Mouse (Mus musculus) embryonic fibroblast, embryonic 13.5 days (primary cell): ENCODE results near the gene Rpl6. TPM values are rescaled to one million over a fixed set of nuclear protein-coding genes. Genes with fewer than 3 reads are reported as not detected.

Experiments
- H3K27ac ChIP-seq: 2 replicates; pipeline ENCODE4 v1.5.1; 2012; ENCODE audit warnings: low read length, control low read depth, inconsistent platforms; ENCODE audit not compliant: insufficient read depth
- H3K4me1 ChIP-seq: 2 replicates; pipeline ENCODE4 v1.6.1; 2011; ENCODE audit warnings: low read length; ENCODE audit not compliant: control insufficient read depth, insufficient read depth
- H3K4me3 ChIP-seq: 2 replicates; pipeline ENCODE4 v1.5.1; 2011; ENCODE audit warnings: mild to moderate bottlenecking, control low read depth, low read length; ENCODE audit not compliant: insufficient read depth
- CTCF ChIP-seq: IDR thresholded peaks from 2 replicates; pipeline ENCODE4 v1.5.1; 2011; ENCODE audit warnings: mild to moderate bottlenecking, control low read depth, low read length, moderate library complexity, borderline replicate concordance; ENCODE audit not compliant: insufficient read depth
- POLR2A ChIP-seq: IDR thresholded peaks from 2 replicates; pipeline ENCODE4 v1.6.1; 2011; ENCODE audit warnings: low read depth, mild to moderate bottlenecking, control low read depth, low read length, moderate library complexity
- polyA plus RNA-seq: library from polyadenylated mRNA; stranded (reverse); fragments of >200 nt; gene quantifications from 2 replicates; pipeline ENCODE4 v1.2.4, GENCODE M21; 2011; ENCODE audit warnings: low read depth; ENCODE audit not compliant: missing spikeins, insufficient read length

Gene Rpl6
- polyA plus RNA-seq, 1 experiment = 1,069 TPM

- TF ChIP-seq POLR2A (no peak), CTCF (no peak)
- Histone ChIP-seq H3K4me3 (no peak overlapping the region), H3K4me1 (no peaks in the 10 kb centered on the region), H3K27ac (no peak overlapping the region)
These were observed 44.6 kb downstream of the Rpl6 start for GRCm38 (mm10) chr5:121248766-121249394.

GRCm38 (mm10) chr5:121249693-121250092, 45.4 kb downstream of the Rpl6 start:
- H3K4me1 ChIP-seq = no peaks in the 10 kb centered on the region
- no peak overlapping the region for H3K4me3 ChIP-seq
- H3K27ac ChIP-seq = no peak overlapping the region
- no peak for TF ChIP-seq POLR2A
- TF ChIP-seq CTCF = no peak

- Histone ChIP-seq H3K4me1 (no peaks in the 10 kb centered on the region), H3K27ac (no peak overlapping the region), H3K4me3 (no peak overlapping the region)
- TF ChIP-seq CTCF (no peak), POLR2A (no peak)
These were observed 47.5 kb downstream of the Rpl6 start for GRCm38 (mm10) chr5:121251813-121252212.

GRCm38 (mm10) chr5:121253816-121254497, 49.7 kb downstream of the Rpl6 start:
- H3K4me3 ChIP-seq = no peak overlapping the region
- H3K4me1 ChIP-seq = no peaks in the 10 kb centered on the region
- no peak for TF ChIP-seq POLR2A
- no peak for TF ChIP-seq CTCF
- H3K27ac ChIP-seq = no peak overlapping the region

GRCm38 (mm10) chr5:121254977-121255376, 50.7 kb downstream of the Rpl6 start:
- Histone ChIP-seq H3K4me1 (no peaks in the 10 kb centered on the region), H3K27ac (no peak overlapping the region), H3K4me3 (no peak overlapping the region)
- TF ChIP-seq POLR2A (no peak), CTCF (no peak)

Other genes starting within 250 kb of the Rpl6 start
- not detected in 2 replicates for gene Rph3a, start 194.4 kb upstream of the Rpl6 start, polyA plus RNA-seq
- 90.6 and 103 TPM in 2 replicates for gene Ptpn11, start 13.1 kb upstream of the Rpl6 start, polyA plus RNA-seq
- gene Hectd4, start 15.7 kb downstream of the Rpl6 start, polyA plus RNA-seq = 17.2 and 18.0 TPM in 2 replicates
- gene Trafd1, start 181.2 kb downstream of the Rpl6 start, polyA plus RNA-seq = 34.5 and 36.1 TPM in 2 replicates
- gene Naa25, start 193.5 kb downstream of the Rpl6 start, polyA plus RNA-seq = 24.6 and 34.4 TPM in 2 replicates
- gene Tmem116, start 247.4 kb downstream of the Rpl6 start, polyA plus RNA-seq = 2.0 TPM in 1 of 2 replicates, not detected in the other
- 135 and 136 TPM in 2 replicates for gene Erp29, start 248.0 kb downstream of the Rpl6 start, polyA plus RNA-seq